Mouse (Mus musculus) liver, adult 2 months (tissue): ENCODE results near the gene Kif13a.

Source experiments
- CTCF ChIP-seq: fragments of 200-500 bp; IDR thresholded peaks from 2 replicates; pipeline ENCODE4 v1.5.1; 2011; ENCODE audit warnings: low read depth, low read length, control low read depth
- POLR2A ChIP-seq: fragments of 200-500 bp; IDR thresholded peaks from 2 replicates; pipeline ENCODE4 v1.6.1; 2011; ENCODE audit warnings: low read length, control low read depth; ENCODE audit not compliant: insufficient read depth; ENCODE audit errors: extremely low read depth

DNA sequence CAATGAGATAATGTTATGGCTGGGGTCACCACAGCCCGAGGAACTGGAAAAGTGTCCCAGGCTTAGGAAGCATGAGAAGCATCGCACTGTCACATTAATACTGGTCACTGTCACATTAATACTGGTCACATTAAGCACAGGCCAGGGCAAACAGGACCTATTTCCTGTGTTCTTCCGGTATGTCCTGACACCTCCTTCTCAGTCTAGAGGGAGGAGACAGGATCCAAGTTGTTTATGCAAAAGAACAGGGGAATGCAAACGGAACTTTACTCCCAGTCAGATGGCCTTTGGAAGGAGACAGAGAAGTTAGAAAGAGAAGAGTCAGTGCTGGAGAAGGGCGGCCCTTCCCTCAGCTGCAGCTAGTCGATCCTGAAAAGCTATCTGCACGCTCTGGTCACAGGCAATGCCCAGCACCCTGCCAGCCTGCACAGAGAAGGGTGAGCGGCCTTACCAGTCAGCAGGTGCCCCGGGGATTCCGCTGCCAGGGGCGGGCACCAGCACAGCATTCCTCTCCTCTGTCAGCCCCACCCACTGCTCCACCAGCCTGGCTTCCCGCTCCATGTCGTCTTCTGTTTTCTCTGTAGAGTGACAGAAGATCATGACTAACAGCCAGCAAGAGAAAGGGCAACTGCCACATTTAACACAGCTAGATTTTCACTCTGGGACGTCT is 152.9 kb downstream of the Kif13a start:
- TF ChIP-seq POLR2A (no peak), CTCF (no peak)
